Mouse (Mus musculus) left cerebral cortex, adult 11 months (tissue): ENCODE data around the gene Slc12a5.

Source experiments
- DNase-seq: peaks from one replicate; pipeline ENCODE4 v3.0.0; 2022; ENCODE audit warnings: low spot score

Slc12a5 gene

GRCm38 (mm10) chr2:164947506-164947905, 13.1 kb upstream of the Slc12a5 start:
- DNase-seq: no peak

GRCm38 (mm10) chr2:164947930-164948329, 12.7 kb upstream of the Slc12a5 start:
- no peak for DNase-seq

GRCm38 (mm10) chr2:164948962-164949361, 11.6 kb upstream of the Slc12a5 start:
- no peak for DNase-seq

GRCm38 (mm10) chr2:164950501-164950900, 10.1 kb upstream of the Slc12a5 start:
- no peak for DNase-seq

GRCm38 (mm10) chr2:164951745-164952144, 8.9 kb upstream of the Slc12a5 start:
- DNase-seq: no peak

- DNase-seq: no peak
Observed at GRCm38 (mm10) chr2:164952448-164952847, 8.2 kb upstream of the Slc12a5 start.

GRCm38 (mm10) chr2:164953224-164953623, 7.4 kb upstream of the Slc12a5 start:
- DNase-seq: no peak

- no peak for DNase-seq
Observed at GRCm38 (mm10) chr2:164955725-164956124, 4.9 kb upstream of the Slc12a5 start.

GRCm38 (mm10) chr2:164956195-164956594, 4.4 kb upstream of the Slc12a5 start:
- no peak for DNase-seq

GRCm38 (mm10) chr2:164957548-164958315, 2.9 kb upstream of the Slc12a5 start:
- DNase-seq: no peak

GRCm38 (mm10) chr2:164961506-164962182, 1.0 kb downstream of the Slc12a5 start:
- no peak for DNase-seq

- no peak for DNase-seq
Observed at GRCm38 (mm10) chr2:164962183-164962580, 1.6 kb downstream of the Slc12a5 start.

GRCm38 (mm10) chr2:164964242-164964894, 3.8 kb downstream of the Slc12a5 start:
- DNase-seq: no peak

GRCm38 (mm10) chr2:164964981-164965380, 4.4 kb downstream of the Slc12a5 start:
- DNase-seq: no peak

GRCm38 (mm10) chr2:164966381-164966780, 5.8 kb downstream of the Slc12a5 start:
- no peak for DNase-seq

- DNase-seq: no peak
Observed at GRCm38 (mm10) chr2:164967193-164967592, 6.6 kb downstream of the Slc12a5 start.

GRCm38 (mm10) chr2:164967761-164968440, 7.3 kb downstream of the Slc12a5 start:
- peak; percentile 67 for DNase-seq

- DNase-seq: no peak
Observed at GRCm38 (mm10) chr2:164968451-164968851, 7.8 kb downstream of the Slc12a5 start.

- DNase-seq: no peak
Observed at GRCm38 (mm10) chr2:164969348-164969781, 8.8 kb downstream of the Slc12a5 start.

- DNase-seq: no peak
Observed at GRCm38 (mm10) chr2:164970631-164971196, 10.1 kb downstream of the Slc12a5 start.

- DNase-seq: no peak
Observed at GRCm38 (mm10) chr2:164972646-164973045, 12.0 kb downstream of the Slc12a5 start.

GRCm38 (mm10) chr2:164975611-164976010, 15.0 kb downstream of the Slc12a5 start:
- DNase-seq: no peak
